Mouse (Mus musculus) C2C12 (cell line): ENCODE data around the gene Olfr91. TPM values are rescaled to one million over a fixed set of nuclear protein-coding genes. Genes with fewer than 3 reads are reported as not detected.
"Not testable (repeated sequence)": the region's sequence is repeated elsewhere in the genome, so short reads cannot be mapped to it uniquely, and the experiment has no call there.

ENCODE experiments used
- H3K27me3 ChIP-seq: one replicate; pipeline ENCODE4 v1.6.1; 2011; ENCODE audit not compliant: control insufficient read depth, insufficient read depth, insufficient read length
- H3K36me3 ChIP-seq: one replicate; pipeline ENCODE4 v1.6.1; 2011; ENCODE audit not compliant: control insufficient read depth, insufficient read depth
- H3K4me3 ChIP-seq: one replicate; pipeline ENCODE4 v1.5.1; 2011; ENCODE audit warnings: mild to moderate bottlenecking, control low read depth; ENCODE audit not compliant: poor library complexity, insufficient read depth, severe bottlenecking
- H3K79me2 ChIP-seq: one replicate; pipeline ENCODE4 v1.6.1; 2011; ENCODE audit not compliant: control insufficient read depth, insufficient read depth
- H3K79me3 ChIP-seq: one replicate; pipeline ENCODE4 v1.6.1; 2011; ENCODE audit warnings: low read depth, control low read depth
- H3ac ChIP-seq: one replicate; pipeline ENCODE3; 2011; ENCODE audit warnings: low read depth; ENCODE audit not compliant: control insufficient read depth, insufficient read length
- CEBPB ChIP-seq: IDR thresholded peaks from one replicate; pipeline ENCODE4 v1.6.1; 2011; ENCODE audit warnings: low read depth, mild to moderate bottlenecking, control low read depth, moderate library complexity
- CTCF ChIP-seq: IDR thresholded peaks from one replicate; pipeline ENCODE4 v1.5.1; 2011; ENCODE audit not compliant: control insufficient read depth, insufficient read depth, insufficient read length
- FOSL1 ChIP-seq: IDR thresholded peaks from one replicate; pipeline ENCODE4 v1.8.0; 2011; ENCODE audit warnings: mild to moderate bottlenecking, low read length; ENCODE audit not compliant: poor library complexity, insufficient read depth, severe bottlenecking
- MAX ChIP-seq: IDR thresholded peaks from one replicate; pipeline ENCODE4 v1.6.1; 2011; ENCODE audit warnings: mild to moderate bottlenecking, control low read depth
- MYOD1 ChIP-seq: IDR thresholded peaks from one replicate; pipeline ENCODE4 v1.6.1; 2011; ENCODE audit warnings: low read depth; ENCODE audit not compliant: control insufficient read depth, insufficient read length
- MYOG ChIP-seq: IDR thresholded peaks from one replicate; pipeline ENCODE4 v1.6.1; 2011; ENCODE audit not compliant: control insufficient read depth, insufficient read length; ENCODE audit errors: extremely low read depth
- USF1 ChIP-seq: IDR thresholded peaks from one replicate; pipeline ENCODE4 v1.6.1; 2011; ENCODE audit warnings: low read depth, mild to moderate bottlenecking, control low read depth, moderate library complexity
- long read RNA-seq, 2 experiments: library from polyadenylated mRNA; unstranded; transcript quantifications; one replicate each; pipeline ENCODE4 v2.0.0; 2019 to 2020
- polyA plus RNA-seq: library from polyadenylated mRNA; unstranded; fragments of >200 nt; fragmentation: generic; extraction: Trizol; gene quantifications from one replicate; pipeline ENCODE4 v1.2.1, GENCODE M21; 2012; ENCODE audit warnings: missing spikeins

Gene Olfr91
- not detected for polyA plus RNA-seq
- long read RNA-seq, experiment 1 = 0 reads
- long read RNA-seq, experiment 2 = 0 reads

- Histone ChIP-seq H3K36me3 (no peaks in the 10 kb centered on the region), H3K4me3 (no peak within 1 kb of the TSS), H3K79me3 (no peaks in the 10 kb centered on the region), H3ac (no peak within 1 kb of the TSS), H3K27me3 (no peaks in the 10 kb centered on the region), H3K79me2 (no peaks in the 10 kb centered on the region)
- TF ChIP-seq CTCF (no peak), CEBPB (no peak), MYOG (no peak), MAX (no peak), FOSL1 (no peak), MYOD1 (no peak), USF1 (no peak)
Measured at GRCm38 (mm10) chr17:37098178-37098577, at the start of gene Olfr91. Olfr91 (minus strand) TSS chr17:37098278.

GRCm38 (mm10) chr17:37131366-37131765 is 33.3 kb upstream of the Olfr91 start:
- not testable (repeated sequence) for H3ac ChIP-seq, H3K36me3 ChIP-seq

GRCm38 (mm10) chr17:37119988-37120387 is 21.9 kb upstream of the Olfr91 start, which contains the start of gene Olfr92:
Olfr92 (minus strand) TSS chr17:37120088.
- Histone ChIP-seq H3K36me3 (no peaks in the 10 kb centered on the region), H3K79me3 (no peaks in the 10 kb centered on the region), H3ac (no peak within 1 kb of the TSS), H3K79me2 (no peaks in the 10 kb centered on the region), H3K27me3 (no peaks in the 10 kb centered on the region), H3K4me3 (no peak within 1 kb of the TSS)
- TF ChIP-seq USF1 (no peak), MYOG (no peak), MAX (no peak), CEBPB (no peak), CTCF (no peak), FOSL1 (no peak), MYOD1 (no peak)

More at GRCm38 (mm10) chr17:37131366-37131765, 33.3 kb upstream of the Olfr91 start:
- H3K27me3 ChIP-seq, H3K79me3 ChIP-seq, H3K4me3 ChIP-seq, H3K79me2 ChIP-seq: not testable (repeated sequence)

GRCm38 (mm10) chr17:37093289-37093688 is 4.8 kb downstream of the Olfr91 start:
- H3K27me3 ChIP-seq = no peaks in the 10 kb centered on the region
- no peaks in the 10 kb centered on the region for H3K79me2 ChIP-seq
- H3ac ChIP-seq = no peak overlapping the region
- no peak overlapping the region for H3K4me3 ChIP-seq
- TF ChIP-seq CEBPB (no peak), FOSL1 (no peak), MAX (no peak), MYOG (no peak), CTCF (no peak)
- H3K36me3 ChIP-seq = no peaks in the 10 kb centered on the region
- no peaks in the 10 kb centered on the region for H3K79me3 ChIP-seq

GRCm38 (mm10) chr17:37092198-37092597 is 5.9 kb downstream of the Olfr91 start:
- Histone ChIP-seq H3ac (no peak overlapping the region), H3K4me3 (no peak overlapping the region), H3K27me3 (no peaks in the 10 kb centered on the region), H3K79me3 (no peaks in the 10 kb centered on the region), H3K36me3 (no peaks in the 10 kb centered on the region), H3K79me2 (no peaks in the 10 kb centered on the region)
- no peak for TF ChIP-seq CTCF
- no peak for TF ChIP-seq MAX
- no peak for TF ChIP-seq MYOG
- no peak for TF ChIP-seq USF1
- no peak for TF ChIP-seq FOSL1
- TF ChIP-seq CEBPB = no peak
- TF ChIP-seq MYOD1 = no peak

GRCm38 (mm10) chr17:37088399-37088798 is 9.7 kb downstream of the Olfr91 start, which contains the start of gene Olfr90:
Olfr90 (minus strand) TSS chr17:37088499.
- H3K4me3 ChIP-seq = no peak within 1 kb of the TSS
- H3K79me3 ChIP-seq = no peaks in the 10 kb centered on the region
- H3K79me2 ChIP-seq = no peaks in the 10 kb centered on the region
- H3ac ChIP-seq = no peak within 1 kb of the TSS
- no peaks in the 10 kb centered on the region for H3K27me3 ChIP-seq
- TF ChIP-seq CTCF = no peak
- TF ChIP-seq MYOG = no peak
- TF ChIP-seq CEBPB = no peak
- no peak for TF ChIP-seq MYOD1
- no peak for TF ChIP-seq MAX
- TF ChIP-seq USF1 = no peak
- no peaks in the 10 kb centered on the region for H3K36me3 ChIP-seq
